Mouse (Mus musculus): Measurements from ENCODE around the gene Ryr2. TPM values are rescaled to one million over a fixed set of nuclear protein-coding genes. Genes with fewer than 3 reads are reported as not detected.
"Not testable (repeated sequence)": the region's sequence is repeated elsewhere in the genome, so short reads cannot be mapped to it uniquely, and the experiment has no call there.

The Ryr2 gene
- polyA plus RNA-seq, 1 experiment from 2014 or later: 4.4 TPM

- Histone ChIP-seq H3K4me1 (no peaks in the 10 kb centered on the region), H3K9me3 (no peaks in the 10 kb centered on the region), H3K36me3 (replicated peaks) (no peaks in the 10 kb centered on the region), H3K9ac (no peak overlapping the region), H3K27ac (no peak overlapping the region), H3K4me3 (no peak overlapping the region), H3K27me3 (replicated peaks) (no peaks in the 10 kb centered on the region), H3K4me2 (no peak overlapping the region)
- ATAC-seq (replicated peaks): no peak
- 85% methylated on average over 3 of the region's 3 CpGs for WGBS
Measured at GRCm38 (mm10) chr13:11958854-11959253, 147.9 kb downstream of the Ryr2 start.

GRCm38 (mm10) chr13:11958271-11958670, 148.5 kb downstream of the Ryr2 start:
- Histone ChIP-seq H3K9ac (no peak overlapping the region), H3K27me3 (replicated peaks) (no peaks in the 10 kb centered on the region), H3K4me2 (no peak overlapping the region), H3K27ac (no peak overlapping the region), H3K36me3 (replicated peaks) (no peaks in the 10 kb centered on the region), H3K9me3 (no peaks in the 10 kb centered on the region), H3K4me3 (no peak overlapping the region), H3K4me1 (no peaks in the 10 kb centered on the region)
- WGBS: 89% methylated on average over 4 of the region's 4 CpGs
- no peak for ATAC-seq (replicated peaks)

- Histone ChIP-seq H3K9ac (no peak overlapping the region), H3K27ac (no peak overlapping the region), H3K27me3 (replicated peaks) (no peaks in the 10 kb centered on the region), H3K4me3 (no peak overlapping the region), H3K4me1 (no peaks in the 10 kb centered on the region), H3K36me3 (replicated peaks) (no peaks in the 10 kb centered on the region), H3K4me2 (no peak overlapping the region), H3K9me3 (no peaks in the 10 kb centered on the region)
- WGBS: 66% methylated on average over 3 of the region's 3 CpGs
- no peak for ATAC-seq (replicated peaks)
Measured at GRCm38 (mm10) chr13:11951951-11952350, 154.8 kb downstream of the Ryr2 start.

- H3K4me1 ChIP-seq: no peaks in the 10 kb centered on the region
- no peak overlapping the region for H3K9ac ChIP-seq
- no peak overlapping the region for H3K27ac ChIP-seq
- no peaks in the 10 kb centered on the region for H3K9me3 ChIP-seq
- no peak overlapping the region for H3K4me3 ChIP-seq
- H3K27me3 ChIP-seq (replicated peaks): no peaks in the 10 kb centered on the region
- WGBS: 100% methylated on average over 2 of the region's 2 CpGs
- no peaks in the 10 kb centered on the region for H3K36me3 ChIP-seq (replicated peaks)
- H3K4me2 ChIP-seq: no peak overlapping the region
- ATAC-seq (replicated peaks): no peak
Measured at GRCm38 (mm10) chr13:11945740-11946139, 161.0 kb downstream of the Ryr2 start.

GRCm38 (mm10) chr13:11941724-11942123, 165.0 kb downstream of the Ryr2 start:
- Histone ChIP-seq H3K4me3 (no peak overlapping the region), H3K9ac (no peak overlapping the region), H3K4me2 (no peak overlapping the region), H3K36me3 (replicated peaks) (no peaks in the 10 kb centered on the region), H3K4me1 (no peaks in the 10 kb centered on the region), H3K9me3 (no peaks in the 10 kb centered on the region), H3K27ac (no peak overlapping the region), H3K27me3 (replicated peaks) (no peaks in the 10 kb centered on the region)
- ATAC-seq (replicated peaks): no peak
- 83% methylated on average over 4 of the region's 4 CpGs for WGBS

- H3K9ac ChIP-seq; ATAC-seq (replicated peaks); H3K4me3 ChIP-seq; H3K27ac ChIP-seq; H3K4me2 ChIP-seq; H3K27me3 ChIP-seq (replicated peaks); H3K4me1 ChIP-seq; H3K9me3 ChIP-seq; H3K36me3 ChIP-seq (replicated peaks): not testable (repeated sequence)
- 58% methylated on average over 3 of the region's 3 CpGs for WGBS
Measured at GRCm38 (mm10) chr13:11934297-11935060, 172.3 kb downstream of the Ryr2 start.

- Histone ChIP-seq H3K4me2 (no peak overlapping the region), H3K9me3 (no peaks in the 10 kb centered on the region), H3K4me3 (no peak overlapping the region), H3K27ac (no peak overlapping the region), H3K36me3 (replicated peaks) (no peaks in the 10 kb centered on the region), H3K4me1 (no peaks in the 10 kb centered on the region), H3K27me3 (replicated peaks) (no peaks in the 10 kb centered on the region), H3K9ac (no peak overlapping the region)
- no peak for ATAC-seq (replicated peaks)
Measured at GRCm38 (mm10) chr13:11933334-11933733, 173.4 kb downstream of the Ryr2 start.

GRCm38 (mm10) chr13:11928709-11929108, 178.0 kb downstream of the Ryr2 start:
- WGBS: 95% methylated on average over 3 of the region's 3 CpGs
- H3K4me3 ChIP-seq: no peak overlapping the region
- no peak for ATAC-seq (replicated peaks)

GRCm38 (mm10) chr13:11927727-11928126, 179.0 kb downstream of the Ryr2 start:
- Histone ChIP-seq H3K9me3 (no peaks in the 10 kb centered on the region), H3K27ac (no peak overlapping the region), H3K4me2 (no peak overlapping the region), H3K4me3 (no peak overlapping the region), H3K36me3 (replicated peaks) (no peaks in the 10 kb centered on the region), H3K27me3 (replicated peaks) (no peaks in the 10 kb centered on the region), H3K9ac (no peak overlapping the region), H3K4me1 (no peaks in the 10 kb centered on the region)
- no peak for ATAC-seq (replicated peaks)
- WGBS: 86% methylated on average over 4 of the region's 4 CpGs

More at GRCm38 (mm10) chr13:11928709-11929108, 178.0 kb downstream of the Ryr2 start:
- no peaks in the 10 kb centered on the region for H3K4me1 ChIP-seq
- H3K9ac ChIP-seq: no peak overlapping the region
- no peaks in the 10 kb centered on the region for H3K9me3 ChIP-seq
- H3K27ac ChIP-seq: no peak overlapping the region
- H3K36me3 ChIP-seq (replicated peaks): no peaks in the 10 kb centered on the region
- H3K27me3 ChIP-seq (replicated peaks): no peaks in the 10 kb centered on the region
- no peak overlapping the region for H3K4me2 ChIP-seq

GRCm38 (mm10) chr13:11926720-11927500, 179.8 kb downstream of the Ryr2 start:
- no peaks in the 10 kb centered on the region for H3K9me3 ChIP-seq
- H3K36me3 ChIP-seq (replicated peaks): no peaks in the 10 kb centered on the region
- no peak overlapping the region for H3K4me3 ChIP-seq
- no peaks in the 10 kb centered on the region for H3K27me3 ChIP-seq (replicated peaks)
- H3K4me2 ChIP-seq: no peak overlapping the region
- no peak; the same call in 1 of the 2 replicates for ATAC-seq (replicated peaks)
- no peak overlapping the region for H3K9ac ChIP-seq
- no peak overlapping the region for H3K27ac ChIP-seq
- WGBS: 63% methylated on average over 11 of the region's 11 CpGs
- H3K4me1 ChIP-seq: no peaks in the 10 kb centered on the region

GRCm38 (mm10) chr13:11926215-11926614, 180.5 kb downstream of the Ryr2 start:
- Histone ChIP-seq H3K27me3 (replicated peaks) (no peaks in the 10 kb centered on the region), H3K36me3 (replicated peaks) (no peaks in the 10 kb centered on the region), H3K4me3 (no peak overlapping the region), H3K9me3 (no peaks in the 10 kb centered on the region), H3K4me2 (no peak overlapping the region), H3K4me1 (no peaks in the 10 kb centered on the region), H3K9ac (no peak overlapping the region), H3K27ac (no peak overlapping the region)
- 91% methylated on average over 2 of the region's 2 CpGs for WGBS
- no peak for ATAC-seq (replicated peaks)

GRCm38 (mm10) chr13:11924732-11925131, 182.0 kb downstream of the Ryr2 start:
- no peak for ATAC-seq (replicated peaks)
- H3K36me3 ChIP-seq (replicated peaks): no peaks in the 10 kb centered on the region
- 78% methylated on average over 3 of the region's 3 CpGs for WGBS

GRCm38 (mm10) chr13:11920495-11920894, 186.2 kb downstream of the Ryr2 start:
- H3K27me3 ChIP-seq (replicated peaks): no peaks in the 10 kb centered on the region
- H3K9ac ChIP-seq: no peak overlapping the region
- no peaks in the 10 kb centered on the region for H3K4me1 ChIP-seq
- ATAC-seq (replicated peaks): no peak
- no peak overlapping the region for H3K4me3 ChIP-seq
- no peaks in the 10 kb centered on the region for H3K9me3 ChIP-seq
- H3K36me3 ChIP-seq (replicated peaks): no peaks in the 10 kb centered on the region
- no peak overlapping the region for H3K27ac ChIP-seq
- 68% methylated on average over 1 of the region's 1 CpGs for WGBS
- H3K4me2 ChIP-seq: no peak overlapping the region

More at GRCm38 (mm10) chr13:11924732-11925131, 182.0 kb downstream of the Ryr2 start:
- Histone ChIP-seq H3K4me2 (no peak overlapping the region), H3K9ac (no peak overlapping the region), H3K27ac (no peak overlapping the region), H3K4me1 (no peaks in the 10 kb centered on the region), H3K4me3 (no peak overlapping the region), H3K9me3 (no peaks in the 10 kb centered on the region), H3K27me3 (replicated peaks) (no peaks in the 10 kb centered on the region)
